Mouse (Mus musculus): ENCODE results near the gene Aatk.

The Aatk gene

GRCm38 (mm10) chr11:120046553-120047191, at the start of gene Aatk:
Gene Aatk (minus strand): TSS chr11:120047167.
- DNase-seq (ENCODE audit: extremely low spot score, low spot score), result peak; percentile 58

- DNase-seq (ENCODE audit: extremely low spot score, low spot score), result no peak
Measured at GRCm38 (mm10) chr11:120092817-120093591, 46.0 kb upstream of the Aatk start.

GRCm38 (mm10) chr11:120090661-120091060, 43.7 kb upstream of the Aatk start:
- no peak for DNase-seq (ENCODE audit: extremely low spot score, low spot score)

GRCm38 (mm10) chr11:120086702-120087152, 39.8 kb upstream of the Aatk start, which contains the start of gene Cep131:
Gene Cep131 (minus strand): TSS chr11:120086827.
- peak; percentile 96 for DNase-seq (ENCODE audit: extremely low spot score, low spot score)

- no peak for DNase-seq (ENCODE audit: extremely low spot score, low spot score)
Measured at GRCm38 (mm10) chr11:120085891-120086627, 39.1 kb upstream of the Aatk start.

- DNase-seq (ENCODE audit: extremely low spot score, low spot score), result no peak
Measured at GRCm38 (mm10) chr11:120080282-120080681, 33.3 kb upstream of the Aatk start.

GRCm38 (mm10) chr11:120076191-120076590, 29.2 kb upstream of the Aatk start:
- no peak for DNase-seq (ENCODE audit: extremely low spot score, low spot score)

- DNase-seq (ENCODE audit: extremely low spot score, low spot score), result no peak
Measured at GRCm38 (mm10) chr11:120072986-120073647, 26.1 kb upstream of the Aatk start.

- DNase-seq (ENCODE audit: extremely low spot score, low spot score), result no peak
Measured at GRCm38 (mm10) chr11:120071731-120072320, 24.9 kb upstream of the Aatk start.

GRCm38 (mm10) chr11:120071065-120071464, 24.1 kb upstream of the Aatk start:
- no peak for DNase-seq (ENCODE audit: extremely low spot score, low spot score)

GRCm38 (mm10) chr11:120070286-120070930, 23.4 kb upstream of the Aatk start:
- no peak for DNase-seq (ENCODE audit: extremely low spot score, low spot score)

- peak; percentile 40 for DNase-seq (ENCODE audit: extremely low spot score, low spot score)
Measured at GRCm38 (mm10) chr11:120069261-120069660, 22.3 kb upstream of the Aatk start.

- DNase-seq (ENCODE audit: extremely low spot score, low spot score), result no peak
Measured at GRCm38 (mm10) chr11:120067834-120068233, 20.9 kb upstream of the Aatk start.

GRCm38 (mm10) chr11:120065291-120065690, 18.3 kb upstream of the Aatk start:
- peak; percentile 44 for DNase-seq (ENCODE audit: extremely low spot score, low spot score)

- DNase-seq (ENCODE audit: extremely low spot score, low spot score), result no peak
Measured at GRCm38 (mm10) chr11:120064668-120065040, 17.7 kb upstream of the Aatk start.

- no peak for DNase-seq (ENCODE audit: extremely low spot score, low spot score)
Measured at GRCm38 (mm10) chr11:120064006-120064667, 17.2 kb upstream of the Aatk start.

GRCm38 (mm10) chr11:120063326-120063725, 16.4 kb upstream of the Aatk start:
- no peak for DNase-seq (ENCODE audit: extremely low spot score, low spot score)

GRCm38 (mm10) chr11:120060634-120061033, 13.7 kb upstream of the Aatk start:
- no peak for DNase-seq (ENCODE audit: extremely low spot score, low spot score)

- DNase-seq (ENCODE audit: extremely low spot score, low spot score), result no peak
Measured at GRCm38 (mm10) chr11:120055953-120056732, 9.2 kb upstream of the Aatk start.

All from neural tube, embryonic 10.5 days (tissue).